Mouse (Mus musculus): Measurements from ENCODE around the gene Ctrc.

DNA sequence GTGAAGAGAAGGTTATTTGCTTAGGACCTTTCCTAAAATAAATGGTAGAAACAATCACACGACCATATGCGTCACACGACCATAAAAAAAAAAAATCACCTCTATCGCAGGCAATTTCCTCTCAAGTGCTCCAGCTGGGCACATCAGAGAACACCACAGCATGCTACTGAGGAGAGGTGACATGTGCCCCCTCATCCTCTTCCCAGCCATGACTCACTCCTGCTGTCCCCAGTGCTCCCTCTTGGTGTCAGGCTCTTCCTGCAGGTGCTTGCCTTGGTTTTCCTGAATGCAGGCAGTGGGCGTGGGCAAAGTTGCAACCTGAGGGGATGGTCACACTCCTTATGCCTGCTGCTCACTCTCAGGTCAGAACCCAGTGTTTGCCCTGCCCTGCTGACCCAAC is 61.3 kb downstream of the Ctrc start:
- TF ChIP-seq POLR2A (IDR thresholded peaks at IDR 0.05; ENCODE audit: insufficient read depth, low read depth, low read length) (no peak), CTCF (IDR thresholded peaks at IDR 0.05; ENCODE audit: insufficient read depth, low read depth, low read length) (no peak)

Data from olfactory bulb, adult 2 months (tissue).